Mouse (Mus musculus) embryonic facial prominence, embryonic 10.5 days (tissue): ENCODE data around the gene Ccdc3. TPM values are rescaled to one million over a fixed set of nuclear protein-coding genes. Genes with fewer than 3 reads are reported as not detected.
A peak's percentile ranks its signal among the peaks of the same experiment; 100 is the strongest.
"Not testable (repeated sequence)": the region's sequence is repeated elsewhere in the genome, so short reads cannot be mapped to it uniquely, and the experiment has no call there.

Source experiments
- DNase-seq: peaks from one replicate; pipeline ENCODE4 v3.0.0-alpha.2; 2017; ENCODE audit warnings: low spot score
- H3K27ac ChIP-seq: fragments of 300-500 bp; sonication (generic); replicated peaks from 2 replicates; pipeline ENCODE4 v1.5.1; 2016; ENCODE audit warnings: mild to moderate bottlenecking
- H3K27me3 ChIP-seq: fragments of 300-500 bp; sonication (generic); replicated peaks from 2 replicates; pipeline ENCODE4 v1.6.1; 2016; ENCODE audit warnings: low read depth, mild to moderate bottlenecking; ENCODE audit not compliant: poor library complexity, severe bottlenecking
- H3K36me3 ChIP-seq: fragments of 300-500 bp; sonication (generic); replicated peaks from 2 replicates; pipeline ENCODE4 v1.6.1; 2016; ENCODE audit warnings: mild to moderate bottlenecking, moderate library complexity
- H3K4me1 ChIP-seq: fragments of 300-500 bp; sonication (generic); 2 replicates; pipeline ENCODE4 v1.6.1; 2016
- H3K4me3 ChIP-seq: fragments of 300-500 bp; sonication (generic); 2 replicates; pipeline ENCODE4 v1.5.1; 2016; ENCODE audit warnings: mild to moderate bottlenecking, moderate library complexity
- H3K9me3 ChIP-seq: fragments of 300-500 bp; sonication (generic); 2 replicates; pipeline ENCODE4 v1.6.1; 2016; ENCODE audit warnings: mild to moderate bottlenecking
- WGBS: fragments of 180-500 bp; shearing (Covaris S2); methylation state at CpG from one replicate; pipeline ENCODE4 v1.1.7; 2016; 5-methylcytosine and 5-hydroxymethylcytosine counted together
- polyA plus RNA-seq: library from polyadenylated mRNA; unstranded; fragments of >200 nt; fragmentation: Nextera tagmentation; extraction: Ambion mirVana; gene quantifications from 2 replicates; pipeline ENCODE4 v1.2.1, GENCODE M21; 2016

Ccdc3 gene
- polyA plus RNA-seq: 0.99 and 1.8 TPM in 2 replicates

GRCm38 (mm10) chr2:5137500-5138286 is at the start of gene Ccdc3:
Gene Ccdc3 (plus strand): TSS chr2:5137776.
- Histone ChIP-seq H3K27me3 (peaks cover 78% of the 10 kb centered on the region), H3K27ac (peak within 1 kb of the TSS; percentile 70), H3K9me3 (no peaks in the 10 kb centered on the region), H3K36me3 (no peaks in the 10 kb centered on the region), H3K4me3 (peak within 1 kb of the TSS; percentile 61), H3K4me1 (peaks cover 17% of the 10 kb centered on the region)
- peak; percentile 66 for DNase-seq
- under 1% methylated on average over 78 of the region's 78 CpGs for WGBS

GRCm38 (mm10) chr2:5090385-5090784 is 47.2 kb upstream of the Ccdc3 start:
- WGBS: 69% methylated on average over 4 of the region's 4 CpGs
- not testable (repeated sequence) for H3K4me1 ChIP-seq, H3K27me3 ChIP-seq, DNase-seq, H3K4me3 ChIP-seq, H3K9me3 ChIP-seq, H3K36me3 ChIP-seq, H3K27ac ChIP-seq

GRCm38 (mm10) chr2:5094876-5095275 is 42.7 kb upstream of the Ccdc3 start:
- WGBS: 87% methylated on average over 5 of the region's 5 CpGs
- Histone ChIP-seq H3K36me3 (no peaks in the 10 kb centered on the region), H3K27me3 (no peaks in the 10 kb centered on the region; the same call in 1 of the 2 replicates), H3K4me3 (no peak overlapping the region), H3K4me1 (peaks cover 25% of the 10 kb centered on the region), H3K27ac (no peak overlapping the region), H3K9me3 (no peaks in the 10 kb centered on the region; the same call in 1 of the 2 replicates)
- DNase-seq: no peak

DNA sequence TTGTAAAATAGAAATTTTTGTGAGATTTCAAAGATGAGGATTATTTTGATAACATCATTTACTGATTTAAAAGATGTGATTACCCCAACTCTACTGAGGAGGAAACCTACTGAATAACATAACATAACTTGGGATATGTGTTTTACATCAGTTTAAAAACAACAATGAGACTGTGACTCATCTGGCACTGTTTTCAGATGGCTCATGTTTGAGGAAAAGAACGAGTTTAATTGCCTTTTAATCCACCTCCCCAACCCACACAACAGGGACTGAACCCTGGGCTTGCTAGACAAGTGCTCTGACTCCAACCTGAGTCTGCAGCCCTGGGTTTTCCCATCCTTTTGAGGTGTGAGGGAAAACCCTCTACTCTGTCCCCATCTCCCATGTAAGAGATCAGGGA is 42.3 kb upstream of the Ccdc3 start:
- Histone ChIP-seq H3K27me3 (no peaks in the 10 kb centered on the region; the same call in 1 of the 2 replicates), H3K27ac (no peak overlapping the region), H3K4me1 (peaks cover 26% of the 10 kb centered on the region), H3K9me3 (no peaks in the 10 kb centered on the region; the same call in 1 of the 2 replicates), H3K4me3 (no peak overlapping the region), H3K36me3 (no peaks in the 10 kb centered on the region)
- 44% methylated on average over 1 of the region's 1 CpGs for WGBS
- DNase-seq: no peak

DNA sequence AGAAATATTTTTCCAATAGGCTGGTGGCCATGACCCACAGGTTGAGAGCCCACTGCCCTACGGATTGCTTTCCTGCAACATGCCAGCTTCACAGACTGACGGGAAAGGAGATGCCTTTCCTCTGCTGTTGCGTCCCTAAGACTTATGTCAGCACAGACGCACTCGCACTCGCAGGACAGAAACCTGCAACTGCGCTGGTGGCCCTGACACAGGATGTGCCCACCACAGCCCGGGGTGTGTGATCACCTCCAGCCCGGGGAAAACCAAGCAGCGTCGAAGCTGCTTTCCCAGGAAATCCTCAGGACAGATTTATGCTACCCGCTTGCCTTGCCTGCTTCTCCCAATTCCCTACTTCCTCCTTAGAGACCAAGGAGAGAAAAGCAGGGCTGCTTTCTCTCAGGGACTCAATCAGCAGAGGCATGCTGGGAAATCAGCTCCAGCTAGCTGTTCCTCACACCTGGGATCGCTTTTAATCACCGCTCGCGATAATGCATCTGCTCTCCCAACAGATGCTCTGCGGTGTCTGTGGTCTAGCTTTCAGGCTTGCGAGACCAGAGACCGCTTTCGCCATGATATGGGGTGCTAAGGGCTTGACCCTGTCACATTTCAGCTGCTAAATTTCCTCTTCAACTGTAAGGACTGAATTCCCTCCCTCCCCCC is 39.7 kb upstream of the Ccdc3 start:
- Histone ChIP-seq H3K9me3 (no peaks in the 10 kb centered on the region; the same call in 1 of the 2 replicates), H3K36me3 (no peaks in the 10 kb centered on the region), H3K27ac (peak overlapping the region; percentile 66), H3K27me3 (no peaks in the 10 kb centered on the region; the same call in 1 of the 2 replicates), H3K4me1 (peaks cover 26% of the 10 kb centered on the region), H3K4me3 (peak overlapping the region; percentile 44)
- 26% methylated on average over 20 of the region's 20 CpGs for WGBS
- peak; percentile 61 for DNase-seq

DNA sequence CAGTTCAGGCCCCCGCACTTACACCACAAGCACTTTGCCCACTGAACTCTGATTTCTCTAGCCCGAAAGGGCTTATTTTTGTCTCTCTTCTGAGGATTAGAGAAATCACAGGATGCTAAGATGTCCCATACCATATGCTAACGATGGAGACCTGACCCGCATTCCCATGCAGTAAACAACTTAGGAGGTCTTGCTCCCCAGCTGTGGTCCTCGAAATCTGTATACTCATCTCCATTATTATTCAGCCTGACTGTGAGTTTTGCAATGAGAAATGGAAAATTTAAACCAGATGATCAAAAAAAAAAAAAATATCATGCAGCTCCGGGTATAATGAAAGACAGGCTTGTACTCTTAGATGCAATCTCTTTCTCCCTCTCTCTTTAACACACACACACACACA is 38.4 kb upstream of the Ccdc3 start:
- DNase-seq: no peak
- Histone ChIP-seq H3K4me1 (peaks cover 26% of the 10 kb centered on the region), H3K27ac (0 out of 2 replicates have a peak overlapping the region, but pooled peaks have one; percentile 5), H3K27me3 (no peaks in the 10 kb centered on the region; the same call in 1 of the 2 replicates), H3K9me3 (no peaks in the 10 kb centered on the region; the same call in 1 of the 2 replicates), H3K4me3 (no peak overlapping the region), H3K36me3 (no peaks in the 10 kb centered on the region)
- WGBS: 60% methylated on average over 6 of the region's 6 CpGs

GRCm38 (mm10) chr2:5101743-5102245 is 35.8 kb upstream of the Ccdc3 start:
- Histone ChIP-seq H3K27me3 (no peaks in the 10 kb centered on the region; the same call in 1 of the 2 replicates), H3K9me3 (peaks cover 3% of the 10 kb centered on the region; the same call in 1 of the 2 replicates), H3K27ac (no peak overlapping the region), H3K36me3 (no peaks in the 10 kb centered on the region), H3K4me1 (peaks cover 26% of the 10 kb centered on the region), H3K4me3 (no peak overlapping the region)
- WGBS: 91% methylated on average over 10 of the region's 10 CpGs
- DNase-seq: no peak

DNA sequence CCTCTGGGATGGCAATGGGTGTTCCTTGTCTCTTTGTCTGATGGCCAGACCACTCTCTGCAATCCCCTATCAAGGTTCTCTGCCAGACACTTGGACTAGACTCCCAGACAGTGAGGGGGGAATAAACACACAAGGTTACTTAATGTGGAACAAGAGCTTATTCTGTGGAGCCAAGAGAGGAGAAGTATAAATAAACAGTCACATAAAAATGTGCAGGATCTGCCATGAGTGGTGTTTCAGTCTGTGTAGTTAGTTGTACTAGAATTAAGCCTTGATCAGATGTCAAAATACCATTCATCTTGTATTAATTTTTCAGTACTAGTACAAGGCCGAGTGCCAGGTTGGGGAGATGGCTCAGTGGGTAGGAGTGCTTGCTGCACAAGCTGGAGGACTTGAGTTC is 34.7 kb upstream of the Ccdc3 start:
- H3K4me3 ChIP-seq: no peak overlapping the region
- H3K36me3 ChIP-seq: no peaks in the 10 kb centered on the region
- H3K9me3 ChIP-seq: peaks cover 6% of the 10 kb centered on the region; the same call in 1 of the 2 replicates
- H3K27me3 ChIP-seq: no peaks in the 10 kb centered on the region
- H3K27ac ChIP-seq: no peak overlapping the region
- 68% methylated on average over 1 of the region's 1 CpGs for WGBS
- DNase-seq: no peak
- H3K4me1 ChIP-seq: peaks cover 22% of the 10 kb centered on the region

- Histone ChIP-seq H3K9me3 (peaks cover 6% of the 10 kb centered on the region; the same call in 1 of the 2 replicates), H3K4me3 (no peak overlapping the region), H3K4me1 (peaks cover 31% of the 10 kb centered on the region), H3K27me3 (no peaks in the 10 kb centered on the region; the same call in 1 of the 2 replicates), H3K36me3 (no peaks in the 10 kb centered on the region), H3K27ac (peak overlapping the region; percentile 8; the same call in 1 of the 2 replicates)
- DNase-seq: no peak
- WGBS: 16% methylated on average over 8 of the region's 8 CpGs
Measured at GRCm38 (mm10) chr2:5112785-5113291, 24.7 kb upstream of the Ccdc3 start.

GRCm38 (mm10) chr2:5114386-5114785 is 23.2 kb upstream of the Ccdc3 start:
- no peak for DNase-seq
- WGBS: 94% methylated on average over 8 of the region's 8 CpGs
- H3K9me3 ChIP-seq: 0 out of 2 replicates have a peak, but pooled peaks cover 6% of the 10 kb centered on the region
- H3K4me3 ChIP-seq: no peak overlapping the region
- H3K27me3 ChIP-seq: no peaks in the 10 kb centered on the region; the same call in 1 of the 2 replicates
- H3K27ac ChIP-seq: no peak overlapping the region
- H3K36me3 ChIP-seq: no peaks in the 10 kb centered on the region
- H3K4me1 ChIP-seq: peaks cover 31% of the 10 kb centered on the region

GRCm38 (mm10) chr2:5116856-5117532 is 20.6 kb upstream of the Ccdc3 start:
- peaks cover 34% of the 10 kb centered on the region for H3K4me1 ChIP-seq
- H3K4me3 ChIP-seq: no peak overlapping the region
- peak overlapping the region; percentile 63 for H3K27ac ChIP-seq
- H3K9me3 ChIP-seq: 0 out of 2 replicates have a peak, but pooled peaks cover 2% of the 10 kb centered on the region
- H3K27me3 ChIP-seq: no peaks in the 10 kb centered on the region; the same call in 1 of the 2 replicates
- H3K36me3 ChIP-seq: no peaks in the 10 kb centered on the region
- DNase-seq: peak; percentile 59
- 17% methylated on average over 5 of the region's 5 CpGs for WGBS

DNA sequence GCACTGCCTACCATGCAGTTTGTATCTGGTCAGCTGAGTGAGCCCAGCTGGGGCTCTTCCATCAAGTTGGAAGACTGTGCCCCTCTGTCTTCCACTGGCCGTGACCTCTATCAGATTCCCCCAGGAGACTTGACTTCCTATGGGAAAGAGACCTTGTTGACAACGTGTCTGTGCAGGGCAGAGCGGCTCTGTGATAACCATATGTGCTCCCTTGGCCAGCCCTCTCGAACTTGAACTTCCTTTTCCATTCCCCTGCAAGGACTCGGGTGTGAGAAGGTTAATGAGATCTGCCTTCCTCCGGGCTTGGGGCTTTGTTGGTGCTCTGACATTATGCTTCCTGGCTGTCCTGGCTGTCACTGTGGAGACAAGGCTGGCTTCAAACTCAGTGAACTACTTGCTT is 12.1 kb upstream of the Ccdc3 start:
- H3K4me3 ChIP-seq: no peak overlapping the region
- no peaks in the 10 kb centered on the region for H3K27me3 ChIP-seq
- DNase-seq: peak; percentile 42
- 19% methylated on average over 6 of the region's 6 CpGs for WGBS
- no peak overlapping the region for H3K27ac ChIP-seq
- H3K9me3 ChIP-seq: no peaks in the 10 kb centered on the region
- peaks cover 36% of the 10 kb centered on the region for H3K4me1 ChIP-seq
- no peaks in the 10 kb centered on the region for H3K36me3 ChIP-seq
